Mouse (Mus musculus): ENCODE results near the gene Dnah6. TPM values are rescaled to one million over a fixed set of nuclear protein-coding genes. Genes with fewer than 3 reads are reported as not detected.

The Dnah6 gene
- polyA plus RNA-seq (2014; fragmentation: Illumina TruSeq; extraction: RNeasy Lipid Tissue Mini Kit (QIAGEN cat#74804); ENCODE audit: low read depth, low replicate concordance) = 0.08 TPM

GRCm38 (mm10) chr6:73221189-73221957 is at the start of gene Dnah6:
Gene Dnah6, minus strand, starts transcription at chr6:73221651.

DNA sequence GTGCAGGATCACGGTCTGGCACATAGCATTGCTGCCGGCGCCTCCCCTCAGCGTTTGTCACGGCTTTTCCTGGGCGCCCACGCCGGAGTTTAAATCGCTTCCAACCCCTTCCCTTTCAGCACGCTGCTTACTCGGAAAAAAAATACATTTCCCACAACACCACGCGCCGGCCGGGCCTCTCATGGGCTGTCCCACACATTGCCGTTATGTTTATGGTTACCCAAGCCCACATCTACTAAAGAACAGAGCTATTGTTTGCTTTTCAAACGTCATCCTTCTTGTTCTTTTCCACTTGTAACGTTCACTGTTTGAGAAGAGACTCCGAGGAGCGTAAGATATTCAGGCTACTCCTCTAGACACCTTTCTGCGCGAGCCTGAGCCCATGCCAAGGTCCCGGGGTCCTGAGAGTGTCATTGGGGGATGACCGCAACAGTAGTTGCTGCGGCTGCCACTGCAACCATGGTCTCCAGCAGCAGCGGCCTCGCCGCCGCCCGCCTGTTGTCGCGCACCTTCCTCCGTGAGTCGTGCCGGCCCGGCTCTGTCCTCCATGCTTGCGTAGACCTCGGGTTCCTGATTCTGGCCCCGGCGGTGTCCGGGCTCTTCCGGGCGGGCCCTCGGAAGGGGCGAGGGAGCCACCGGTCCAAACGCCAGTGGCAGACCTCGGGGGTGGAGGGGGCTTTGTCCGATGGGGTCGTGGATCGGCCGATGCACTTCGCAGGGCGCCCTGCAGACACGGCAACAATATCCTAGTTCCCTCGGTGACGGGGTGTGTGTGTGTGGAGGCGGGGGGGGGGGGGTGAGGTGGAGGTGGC is 27.0 kb upstream of the Dnah6 start, which contains the start of gene Suclg1:
Suclg1 (plus strand) TSS at position 146 of the 812 bp plus-strand sequence.

Other genes with a start within 250 kb of the Dnah6 start
- 558 TPM for gene Suclg1, start 26.7 kb upstream of the Dnah6 start, polyA plus RNA-seq (2014; fragmentation: Illumina TruSeq; extraction: RNeasy Lipid Tissue Mini Kit (QIAGEN cat#74804); ENCODE audit: low read depth, low replicate concordance)
- not detected for gene 4931417E11Rik, start 248.0 kb upstream of the Dnah6 start, polyA plus RNA-seq (2014; fragmentation: Illumina TruSeq; extraction: RNeasy Lipid Tissue Mini Kit (QIAGEN cat#74804); ENCODE audit: low read depth, low replicate concordance)